Mouse (Mus musculus): Measurements from ENCODE around the gene Mboat7.
"Not testable (repeated sequence)": the region's sequence is repeated elsewhere in the genome, so short reads cannot be mapped to it uniquely, and the experiment has no call there.

Mboat7 gene

GRCm38 (mm10) chr7:3692987-3693808 lies at the start of gene Mboat7:
TSS of gene Mboat7 (minus strand) at chr7:3693523.
- peak; percentile 99 for DNase-seq (ENCODE audit: low read depth, low spot score)

GRCm38 (mm10) chr7:3732675-3733074 lies 39.4 kb upstream of the Mboat7 start:
- not testable (repeated sequence) for DNase-seq (ENCODE audit: low read depth, low spot score)

- not testable (repeated sequence) for DNase-seq (ENCODE audit: low read depth, low spot score)
Measured at GRCm38 (mm10) chr7:3725459-3725858, 32.1 kb upstream of the Mboat7 start.

- DNase-seq (ENCODE audit: low read depth, low spot score): not testable (repeated sequence)
Measured at GRCm38 (mm10) chr7:3720268-3720667, 26.9 kb upstream of the Mboat7 start, which contains the start of gene Pirb. TSS of gene Pirb (minus strand) at chr7:3720391.

DNA sequence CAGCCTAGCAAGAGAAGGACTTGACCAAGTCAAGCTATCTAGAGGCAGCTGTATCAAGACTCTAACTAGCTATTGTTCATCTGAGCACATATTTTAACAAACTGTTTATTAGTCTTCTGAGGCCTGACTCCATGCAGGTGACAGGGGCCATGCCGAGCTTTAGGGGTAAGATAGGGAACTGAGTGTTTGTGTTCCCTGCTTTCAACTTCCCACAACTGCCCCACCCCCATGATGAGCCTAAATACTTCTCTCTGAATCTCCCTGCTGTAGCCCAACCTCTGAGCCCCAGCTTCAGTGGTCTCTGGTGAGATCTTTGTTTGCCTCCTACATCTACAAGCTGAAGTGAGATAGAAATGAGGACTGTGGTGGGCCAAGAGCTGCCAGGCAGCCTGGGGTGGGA lies 21.9 kb upstream of the Mboat7 start:
- DNase-seq (ENCODE audit: low read depth, low spot score): no peak

DNA sequence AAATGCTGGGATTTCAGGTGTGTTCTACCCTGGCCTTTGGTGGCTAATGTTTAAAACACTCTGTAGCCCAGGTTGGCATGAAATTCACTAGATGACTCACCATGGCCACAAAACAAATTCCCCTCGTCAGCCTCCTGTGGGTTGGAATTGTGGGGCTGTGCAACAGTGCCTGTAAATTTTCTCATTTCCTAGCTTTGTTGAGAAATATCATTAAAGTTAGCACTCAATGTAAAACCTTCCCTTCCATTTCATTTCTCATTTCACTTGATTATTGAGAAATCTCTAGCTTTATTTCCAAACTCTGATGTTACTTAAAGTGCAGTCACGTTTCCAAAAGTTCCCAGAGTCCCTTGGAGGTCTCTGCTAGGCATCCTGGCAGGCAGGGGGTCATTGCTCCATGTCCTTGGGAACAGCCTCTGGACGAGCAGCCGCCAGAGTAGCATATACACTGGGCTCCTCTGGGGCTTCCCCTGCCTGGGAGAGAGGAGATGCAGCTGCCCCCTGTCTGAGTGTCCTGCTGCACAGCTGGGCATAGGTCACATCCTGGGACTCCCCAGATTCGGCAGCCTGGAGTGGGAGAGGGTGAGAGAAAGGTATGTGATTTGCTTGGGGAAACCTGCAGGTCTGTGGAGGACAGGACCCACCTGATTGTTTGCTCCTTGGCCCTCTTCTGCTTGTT lies 19.1 kb upstream of the Mboat7 start:
- no peak for DNase-seq (ENCODE audit: low read depth, low spot score)

DNA sequence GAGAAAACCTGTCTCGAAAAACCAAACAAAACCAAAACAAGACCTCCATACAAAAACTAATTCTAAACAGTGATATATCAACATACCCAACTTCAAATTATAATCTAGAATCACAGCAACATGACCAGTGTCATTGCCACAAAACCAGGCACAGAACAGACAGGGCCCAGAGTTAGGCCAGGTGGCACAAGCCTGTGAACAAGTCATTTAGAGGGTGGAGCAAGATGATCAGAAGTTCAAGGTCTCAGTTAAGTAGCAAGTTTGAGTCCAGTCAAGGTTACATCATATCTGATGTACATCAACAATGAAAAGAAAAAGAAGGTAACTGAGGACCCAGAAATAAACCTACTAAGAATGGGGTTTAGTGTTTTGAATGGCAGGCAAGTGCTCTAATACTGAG lies 15.7 kb upstream of the Mboat7 start:
- DNase-seq (ENCODE audit: low read depth, low spot score): no peak

GRCm38 (mm10) chr7:3708447-3708980 lies 15.2 kb upstream of the Mboat7 start:
- not testable (repeated sequence) for DNase-seq (ENCODE audit: low read depth, low spot score)

DNA sequence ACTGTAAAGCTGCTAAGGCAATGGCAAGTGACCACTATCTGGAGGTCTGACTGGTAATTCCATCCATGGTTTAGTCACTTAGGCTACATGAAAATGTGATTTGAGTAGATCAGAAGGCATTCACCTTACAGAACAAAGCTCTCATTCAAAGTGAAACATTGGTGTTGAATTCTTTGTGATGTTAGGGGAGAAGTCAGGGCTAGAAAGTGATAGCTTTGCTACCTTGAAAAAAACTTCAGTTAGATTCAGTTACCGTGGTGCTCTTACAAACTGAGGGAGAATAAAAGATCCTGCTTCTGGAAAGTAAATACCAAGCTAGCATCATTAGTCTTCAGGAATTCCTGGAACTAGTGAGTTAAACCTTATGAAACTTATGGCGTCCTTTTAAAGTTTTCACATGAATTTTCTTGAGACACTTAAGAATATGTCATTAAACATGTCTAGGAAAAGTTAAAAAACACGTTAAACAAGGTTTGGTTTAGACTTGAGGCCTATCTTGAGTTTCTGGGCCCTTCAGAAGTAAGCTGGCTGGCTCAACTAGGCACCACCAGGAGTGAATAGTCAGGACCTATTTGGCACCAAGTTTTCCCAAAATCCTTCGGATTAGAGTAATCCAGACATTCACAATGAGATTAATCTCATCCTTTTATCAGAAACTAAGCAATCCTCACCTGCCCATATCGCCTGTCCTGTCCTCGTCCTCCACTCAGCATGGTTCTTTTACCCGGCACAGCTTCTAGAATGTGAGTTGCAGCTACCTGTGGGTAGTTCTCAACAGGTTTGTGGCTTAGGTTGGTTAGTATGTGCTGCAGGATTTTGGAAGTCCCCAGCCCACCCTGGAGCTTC lies 14.5 kb upstream of the Mboat7 start:
- no peak for DNase-seq (ENCODE audit: low read depth, low spot score)

GRCm38 (mm10) chr7:3707027-3707426 lies 13.7 kb upstream of the Mboat7 start:
- peak; percentile 31 for DNase-seq (ENCODE audit: low read depth, low spot score)

GRCm38 (mm10) chr7:3706343-3706934 lies 13.1 kb upstream of the Mboat7 start:
- DNase-seq (ENCODE audit: low read depth, low spot score): no peak

DNA sequence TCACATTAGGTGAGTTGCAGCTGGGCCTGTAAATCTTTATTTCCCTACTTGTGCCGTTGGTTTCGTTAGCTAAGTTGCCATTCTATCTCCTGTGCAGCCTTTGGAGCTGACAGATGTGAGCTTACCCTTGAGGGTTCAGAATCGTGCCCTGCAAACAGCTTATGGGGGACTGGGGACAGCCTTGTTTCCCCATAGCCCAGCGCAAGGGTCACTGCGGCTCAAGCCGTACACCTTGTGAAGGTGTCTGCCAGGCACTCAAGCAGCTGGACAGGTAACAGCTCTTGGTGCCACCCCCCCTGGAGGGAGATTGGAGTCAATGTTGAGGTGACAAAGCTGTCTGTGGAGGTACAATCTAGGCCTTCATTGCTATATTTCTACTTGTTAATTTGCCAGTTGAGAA lies 12.6 kb upstream of the Mboat7 start:
- no peak for DNase-seq (ENCODE audit: low read depth, low spot score)

- DNase-seq (ENCODE audit: low read depth, low spot score): not testable (repeated sequence)
Measured at GRCm38 (mm10) chr7:3705461-3705860, 12.1 kb upstream of the Mboat7 start.

DNA sequence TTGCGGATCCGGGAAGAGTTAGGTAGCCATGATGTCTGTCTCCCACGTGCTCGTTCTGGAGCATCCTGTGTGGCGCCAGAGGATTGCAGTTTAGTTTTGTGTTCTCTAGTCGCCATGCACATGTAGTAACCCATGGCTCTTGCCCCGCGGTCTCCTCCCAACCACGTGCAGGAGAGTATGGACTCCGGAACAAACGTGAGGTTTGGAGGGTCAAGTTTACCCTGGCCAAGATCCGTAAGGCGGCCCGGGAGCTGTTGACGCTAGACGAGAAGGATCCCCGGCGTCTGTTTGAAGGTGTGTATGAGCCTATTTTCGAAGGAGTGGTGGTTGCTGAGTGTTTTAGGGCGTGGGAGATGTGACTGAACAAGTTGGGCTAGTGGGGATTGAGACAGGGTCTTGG lies 11.2 kb upstream of the Mboat7 start:
- no peak for DNase-seq (ENCODE audit: low read depth, low spot score)

DNA sequence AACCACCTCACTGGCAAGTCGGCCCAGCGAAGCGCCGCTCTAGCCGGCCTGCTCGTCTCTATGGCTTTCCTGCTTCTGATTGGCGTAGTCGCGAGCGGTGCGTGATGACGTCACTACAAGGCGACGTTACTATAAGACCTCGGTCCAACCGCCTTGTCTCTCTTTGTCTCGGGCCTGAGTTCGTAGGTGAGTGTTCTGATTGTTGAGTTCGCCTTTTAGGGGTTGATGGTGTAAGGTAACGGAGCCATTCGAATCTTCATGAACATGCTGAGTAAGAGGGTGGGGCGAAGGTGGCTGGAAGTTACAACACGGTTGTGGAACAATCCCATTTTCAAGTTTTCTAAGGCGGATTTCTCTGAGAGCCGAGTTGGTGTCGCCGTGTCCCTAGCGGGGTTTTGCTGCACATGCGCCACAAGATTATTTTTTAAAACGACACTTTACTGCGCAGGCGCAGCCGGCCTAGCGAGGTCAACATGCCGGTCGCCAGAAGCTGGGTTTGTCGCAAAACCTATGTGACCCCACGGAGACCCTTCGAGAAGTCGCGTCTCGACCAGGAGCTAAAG lies 10.6 kb upstream of the Mboat7 start, which contains the start of gene Rps9:
TSS of gene Rps9 (plus strand) at position 115 of the 563 bp plus-strand sequence.
- DNase-seq (ENCODE audit: low read depth, low spot score): peak; percentile 98

DNA sequence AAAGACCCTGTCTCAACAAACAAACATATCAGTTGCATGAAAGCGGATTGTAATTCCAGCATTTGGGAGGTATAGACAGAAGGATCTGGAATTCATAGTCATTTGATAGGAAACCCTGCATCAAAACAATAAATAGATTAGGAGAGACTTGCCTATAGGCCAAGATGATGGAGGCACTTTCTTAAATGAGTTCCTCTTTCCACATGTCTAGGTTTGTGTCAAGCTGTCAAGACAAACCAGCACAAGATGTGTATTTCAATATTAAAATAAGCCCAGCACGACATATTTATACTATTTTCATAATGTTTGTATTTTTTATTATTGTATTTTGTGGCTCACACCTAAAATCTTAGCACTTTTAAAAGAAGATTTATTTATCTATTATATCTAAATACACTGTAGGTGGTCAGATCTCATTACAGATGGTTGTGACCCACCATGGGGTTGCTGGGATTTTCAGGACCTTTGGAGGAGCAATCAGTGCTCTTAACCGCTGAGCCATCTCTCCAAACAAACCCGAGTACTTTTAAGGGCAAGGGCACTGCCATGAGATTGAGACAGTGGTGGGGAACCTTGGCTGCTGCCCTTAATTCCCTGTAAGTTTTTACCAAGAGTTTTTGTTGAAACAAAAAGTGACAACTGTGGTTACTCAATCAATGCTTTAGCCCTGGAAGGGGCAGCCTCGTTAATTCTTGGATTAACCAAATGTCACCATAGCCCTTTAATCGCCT lies 10.0 kb upstream of the Mboat7 start:
- no peak for DNase-seq (ENCODE audit: low read depth, low spot score)

DNA sequence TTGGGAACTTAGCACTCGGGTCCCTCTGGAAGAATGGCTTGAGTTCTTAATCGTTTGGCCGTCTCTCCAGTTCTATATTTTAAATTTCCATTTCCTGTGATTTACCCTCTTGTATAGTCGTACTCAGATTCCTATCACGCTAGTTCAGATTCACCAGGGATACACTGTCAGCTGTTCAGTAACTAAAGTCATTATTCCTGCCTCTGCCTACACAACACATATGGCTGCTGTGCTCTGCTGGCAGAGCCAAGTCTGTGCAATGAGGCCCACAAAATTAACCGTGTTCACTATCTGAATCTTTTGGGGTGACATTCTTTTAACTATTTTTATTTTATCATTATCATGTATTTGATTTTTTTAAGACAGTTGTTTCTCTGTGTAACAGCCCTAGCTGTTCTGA lies 5.1 kb upstream of the Mboat7 start:
- DNase-seq (ENCODE audit: low read depth, low spot score): peak; percentile 47

DNA sequence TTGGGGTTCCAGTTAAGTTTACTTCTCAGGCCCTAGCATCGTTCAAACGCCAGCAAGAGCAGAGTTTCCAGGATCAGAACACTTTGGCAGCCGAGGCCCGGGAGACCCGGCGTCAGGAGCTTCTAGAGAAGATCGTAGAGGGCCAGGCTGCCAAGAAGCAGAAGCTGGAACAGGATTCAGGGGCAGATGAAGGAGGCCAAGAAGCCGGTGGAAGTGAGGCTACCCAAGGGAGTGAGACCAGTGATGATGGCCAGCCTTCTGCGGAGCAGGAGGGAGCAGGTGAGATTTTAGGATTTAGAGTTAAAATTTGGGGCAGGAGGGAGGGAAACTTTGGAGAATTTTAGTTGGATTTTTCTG lies 1.6 kb upstream of the Mboat7 start:
- DNase-seq (ENCODE audit: low read depth, low spot score): not testable (repeated sequence)

GRCm38 (mm10) chr7:3694076-3694948 lies 989 bp upstream of the Mboat7 start:
- DNase-seq (ENCODE audit: low read depth, low spot score): peak; percentile 63

DNA sequence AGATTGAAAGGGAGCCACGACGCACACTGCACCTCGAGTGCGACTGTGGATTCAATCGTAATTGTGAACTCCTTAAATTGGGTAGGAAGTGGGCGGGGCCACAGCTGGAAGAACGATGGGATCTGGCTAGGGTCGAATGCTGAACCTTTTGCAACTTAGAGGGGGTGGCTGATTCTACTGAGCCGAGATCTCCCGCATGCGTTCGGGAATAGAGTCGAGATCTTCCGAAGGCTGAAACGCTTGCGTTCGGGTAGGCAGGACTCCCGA lies 419 bp upstream of the Mboat7 start:
- DNase-seq (ENCODE audit: low read depth, low spot score): no peak
